Mouse (Mus musculus): ENCODE results near the gene Rai1. TPM values are rescaled to one million over a fixed set of nuclear protein-coding genes. Genes with fewer than 3 reads are reported as not detected.

Gene Rai1
- total and polyA plus RNA-seq, 3 experiments = 26.3 to 101 (median 56.7) TPM

DNA sequence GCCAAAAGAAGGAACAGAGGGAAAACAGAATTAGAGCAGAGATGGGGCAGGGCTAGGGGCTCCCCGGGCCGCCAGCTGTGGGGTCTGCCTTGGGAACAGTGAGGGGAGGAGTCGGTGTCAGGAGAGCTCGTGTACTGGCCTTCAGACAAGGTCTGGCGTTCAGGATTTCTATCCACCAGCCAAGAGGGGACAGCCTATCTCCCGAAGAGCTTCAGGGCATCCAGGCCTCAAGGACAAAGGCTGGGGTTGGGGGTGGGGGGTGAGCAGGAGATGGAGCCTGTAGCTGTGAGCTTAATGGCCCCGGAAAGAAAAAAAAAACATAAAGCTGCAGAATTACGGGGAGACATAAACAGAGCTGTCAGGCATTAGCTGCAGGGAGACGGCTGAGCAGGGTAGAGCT, 64.0 kb downstream of the Rai1 start:
- H3K4me1 ChIP-seq (ENCODE audit: control insufficient read depth in 1 of 2, insufficient read depth in 2 of 2, low read length in 2 of 2) = no peaks in the 10 kb centered on the region
- no peak overlapping the region for H3K4me3 ChIP-seq (ENCODE audit: control insufficient read depth in 1 of 2, insufficient read depth in 1 of 2, low read depth in 2 of 2, low read length in 2 of 2)
- H3K27ac ChIP-seq (ENCODE audit: control insufficient read depth, low read depth, low read length) = no peak overlapping the region
- peaks cover 0 to 10% of the 10 kb centered on the region in 2 experiments; a peak in 2 of 4 replicates for H3K36me3 ChIP-seq (ENCODE audit: control insufficient read depth in 1 of 2, insufficient read depth in 2 of 2, low read length in 2 of 2)
- DNase-seq (ENCODE audit: low read depth, low spot score) = no peak
- H3K27me3 ChIP-seq (ENCODE audit: control insufficient read depth in 1 of 2, insufficient read depth in 2 of 2, low read length in 2 of 2) = no peaks in the 10 kb centered on the region
- TF ChIP-seq MAFK (IDR thresholded peaks at IDR 0.05; ENCODE audit: borderline replicate concordance, low read depth, low read length) (no peak), TAL1 (IDR thresholded peaks at IDR 0.05; ENCODE audit: low read length) (no peak), CTCF (IDR thresholded peaks at IDR 0.05 in 2 of 3, conservative IDR thresholded peaks at IDR 0.05 in 1 of 3; ENCODE audit: control insufficient read depth in 1 of 3, insufficient read depth in 1 of 3, low read depth in 2 of 3, low read length in 3 of 3, poor library complexity in 1 of 3, severe bottlenecking in 1 of 3) (no peak), NRF1 (IDR thresholded peaks at IDR 0.05; ENCODE audit: insufficient read depth, low read depth, low read length, poor library complexity, severe bottlenecking) (no peak)
- H3K79me2 ChIP-seq (ENCODE audit: control insufficient read depth, insufficient read depth, low read length, poor library complexity) = peaks cover 2% of the 10 kb centered on the region; the same call in 1 of the 2 replicates
- H3K9me3 ChIP-seq (replicated peaks; ENCODE audit: insufficient read depth, low read length) = no peaks in the 10 kb centered on the region
- H3K9ac ChIP-seq (ENCODE audit: control insufficient read depth, low read depth, low read length, poor library complexity, severe bottlenecking) = no peak overlapping the region

DNA sequence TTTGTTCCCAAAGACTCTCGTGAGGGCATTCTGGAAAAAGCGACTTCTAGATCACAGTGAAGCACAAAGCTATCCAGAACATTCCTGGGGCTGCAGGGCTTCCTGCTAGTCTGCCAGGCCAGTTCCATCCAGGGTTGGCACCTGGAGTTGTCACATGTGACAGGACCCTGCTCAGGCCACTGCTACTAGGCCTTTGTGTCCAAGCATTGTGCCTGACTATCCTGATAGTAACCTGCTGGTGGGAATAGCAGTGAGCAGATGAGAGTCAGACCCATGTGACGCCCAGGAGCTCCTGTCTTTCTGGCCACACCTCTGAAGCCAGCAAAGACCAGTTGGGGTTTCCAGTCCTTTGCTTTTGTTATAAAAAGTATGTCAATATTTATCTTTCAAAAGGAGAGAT, 67.3 kb downstream of the Rai1 start:
- no peak for TF ChIP-seq NELFE (IDR thresholded peaks at IDR 0.05; ENCODE audit: low read depth, low read length)
- no peak for TF ChIP-seq ZKSCAN1 (IDR thresholded peaks at IDR 0.05; ENCODE audit: low read depth, low read length)
- no peak for TF ChIP-seq RCOR1 (IDR thresholded peaks at IDR 0.05; ENCODE audit: low read depth, low read length)
- TF ChIP-seq MEF2A (IDR thresholded peaks at IDR 0.05; ENCODE audit: extremely low read depth, insufficient replicate concordance, low read depth, low read length, poor library complexity, severe bottlenecking) = no peak
- TF ChIP-seq GATA1 (IDR thresholded peaks at IDR 0.05; ENCODE audit: low read depth, low read length) = no peak
- TF ChIP-seq BHLHE40 (IDR thresholded peaks at IDR 0.05; ENCODE audit: borderline replicate concordance, low read depth, low read length) = no peak
- TF ChIP-seq POLR2A (IDR thresholded peaks at IDR 0.05; ENCODE audit: control insufficient read depth in 1 of 2, insufficient read depth in 1 of 2, low read depth in 1 of 2, low read length in 2 of 2, poor library complexity in 1 of 2) = no peak
- no peak for TF ChIP-seq EP300 (IDR thresholded peaks at IDR 0.05; ENCODE audit: low read depth in 1 of 2, low read length in 2 of 2)
- TF ChIP-seq MXI1 (IDR thresholded peaks at IDR 0.05; ENCODE audit: low read depth, low read length) = no peak
- no peak for TF ChIP-seq E2F4 (IDR thresholded peaks at IDR 0.05; ENCODE audit: borderline replicate concordance, low read depth, low read length)
- no peak for TF ChIP-seq ZC3H11A (IDR thresholded peaks at IDR 0.05; ENCODE audit: low read depth, low read length)
- no peak for TF ChIP-seq MYB (IDR thresholded peaks at IDR 0.05; ENCODE audit: low read depth, low read length)
- TF ChIP-seq CHD2 (IDR thresholded peaks at IDR 0.05; ENCODE audit: low read length) = no peak
- H3K27ac ChIP-seq (ENCODE audit: control insufficient read depth, low read depth, low read length) = no peak overlapping the region
- no peaks in the 10 kb centered on the region for H3K27me3 ChIP-seq (ENCODE audit: control insufficient read depth in 1 of 2, insufficient read depth in 2 of 2, low read length in 2 of 2)
- peaks cover 0 to 8% of the 10 kb centered on the region in 2 experiments; a peak in 1 of 4 replicates for H3K36me3 ChIP-seq (ENCODE audit: control insufficient read depth in 1 of 2, insufficient read depth in 2 of 2, low read length in 2 of 2)
- no peaks in the 10 kb centered on the region for H3K4me1 ChIP-seq (ENCODE audit: control insufficient read depth in 1 of 2, insufficient read depth in 2 of 2, low read length in 2 of 2)
- no peak for DNase-seq (ENCODE audit: low read depth, low spot score)
- H3K4me3 ChIP-seq (ENCODE audit: control insufficient read depth in 1 of 2, insufficient read depth in 1 of 2, low read depth in 2 of 2, low read length in 2 of 2) = no peak overlapping the region
- H3K9ac ChIP-seq (ENCODE audit: control insufficient read depth, low read depth, low read length, poor library complexity, severe bottlenecking) = no peak overlapping the region
- H3K9me3 ChIP-seq (replicated peaks; ENCODE audit: insufficient read depth, low read length) = no peaks in the 10 kb centered on the region
- no peaks in the 10 kb centered on the region for H3K79me2 ChIP-seq (ENCODE audit: control insufficient read depth, insufficient read depth, low read length, poor library complexity)

All from MEL (cell line).